Mouse (Mus musculus) midbrain, embryonic 14.5 days (tissue): ENCODE data around the gene Heatr4. TPM values are rescaled to one million over a fixed set of nuclear protein-coding genes. Genes with fewer than 3 reads are reported as not detected.
"Not testable (repeated sequence)": the region's sequence is repeated elsewhere in the genome, so short reads cannot be mapped to it uniquely, and the experiment has no call there.

Experiments
- ATAC-seq: fragments of 200-750 bp; cut with Nextera tagmentation; 2 replicates; pipeline ENCODE4 v1.8.0; 2017; ENCODE audit warnings: moderate number of reproducible peaks, moderate library complexity; ENCODE audit not compliant: low FRiP score, low TSS enrichment
- DNase-seq: peaks from one replicate; pipeline ENCODE4 v3.0.0-alpha.2; 2015
- H3K27ac ChIP-seq: fragments of 300-500 bp; sonication (generic); replicated peaks from 2 replicates; pipeline ENCODE4 v1.5.1; 2014; ENCODE audit warnings: mild to moderate bottlenecking, low read depth, low read length, moderate library complexity
- H3K27me3 ChIP-seq: fragments of 300-500 bp; sonication (generic); 2 replicates; pipeline ENCODE4 v1.6.1; 2014; ENCODE audit warnings: low read length, control low read depth, mixed read lengths; ENCODE audit not compliant: control insufficient read depth, insufficient read depth
- H3K36me3 ChIP-seq: fragments of 300-500 bp; sonication (generic); 2 replicates; pipeline ENCODE4 v1.6.1; 2014; ENCODE audit warnings: low read length, control low read depth; ENCODE audit not compliant: control insufficient read depth, insufficient read depth
- H3K4me1 ChIP-seq: fragments of 300-500 bp; sonication (generic); 2 replicates; pipeline ENCODE4 v1.6.1; 2014; ENCODE audit warnings: mild to moderate bottlenecking, antibody characterized with exemption, low read length, control low read depth; ENCODE audit not compliant: control insufficient read depth, insufficient read depth
- H3K4me2 ChIP-seq: fragments of 300-500 bp; sonication (generic); 2 replicates; pipeline ENCODE4 v1.6.1; 2014; ENCODE audit warnings: mild to moderate bottlenecking, low read length, moderate library complexity
- H3K4me3 ChIP-seq: fragments of 300-500 bp; sonication (generic); replicated peaks from 2 replicates; pipeline ENCODE4 v1.5.1; 2014; ENCODE audit warnings: low read depth, low read length
- H3K9ac ChIP-seq: fragments of 300-500 bp; sonication (generic); replicated peaks from 2 replicates; pipeline ENCODE4 v1.6.1; 2014; ENCODE audit warnings: mild to moderate bottlenecking, low read length, moderate library complexity
- H3K9me3 ChIP-seq: fragments of 300-500 bp; sonication (generic); 2 replicates; pipeline ENCODE4 v1.6.1; 2016; ENCODE audit warnings: low read length, control low read depth, mixed read lengths; ENCODE audit not compliant: control insufficient read depth
- WGBS: fragments of 180-500 bp; shearing (Covaris S2); extraction: QIAGEN DNeasy Blood & Tissue Kit; methylation state at CpG from one replicate; pipeline ENCODE4 v1.1.7; 2014; 5-methylcytosine and 5-hydroxymethylcytosine counted together
- polyA plus RNA-seq: library from polyadenylated mRNA; unstranded; fragments of >200 nt; fragmentation: Nextera tagmentation; extraction: Ambion mirVana; gene quantifications from 2 replicates; pipeline ENCODE4 v1.2.1, GENCODE M21; 2014

Gene Heatr4
- polyA plus RNA-seq, 1 experiment from 2014 or later, result not detected

DNA sequence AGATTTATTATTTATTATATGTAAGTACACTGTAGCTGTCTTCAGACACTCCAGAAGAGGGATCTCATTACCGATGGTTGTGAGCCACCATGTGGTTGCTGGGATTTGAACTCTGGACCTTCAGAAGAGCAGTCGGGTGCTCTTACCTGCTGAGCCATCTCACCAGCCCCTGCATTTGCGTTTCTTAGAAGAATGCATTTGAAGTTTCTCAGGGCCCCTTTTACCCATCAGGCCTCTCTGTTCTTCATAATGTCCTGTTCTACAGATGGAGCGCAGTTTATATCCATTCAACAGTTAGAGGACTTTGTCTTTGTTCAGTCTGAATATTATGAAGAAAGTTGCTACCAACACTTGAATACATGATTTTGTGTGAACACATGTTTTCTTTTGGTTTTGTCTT is 37.6 kb upstream of the Heatr4 start:
- H3K4me1 ChIP-seq, ATAC-seq, H3K9me3 ChIP-seq, H3K27me3 ChIP-seq, H3K27ac ChIP-seq, DNase-seq, H3K9ac ChIP-seq, H3K4me3 ChIP-seq, H3K36me3 ChIP-seq, H3K4me2 ChIP-seq: not testable (repeated sequence)
- WGBS, result 95% methylated on average over 4 of the region's 4 CpGs

DNA sequence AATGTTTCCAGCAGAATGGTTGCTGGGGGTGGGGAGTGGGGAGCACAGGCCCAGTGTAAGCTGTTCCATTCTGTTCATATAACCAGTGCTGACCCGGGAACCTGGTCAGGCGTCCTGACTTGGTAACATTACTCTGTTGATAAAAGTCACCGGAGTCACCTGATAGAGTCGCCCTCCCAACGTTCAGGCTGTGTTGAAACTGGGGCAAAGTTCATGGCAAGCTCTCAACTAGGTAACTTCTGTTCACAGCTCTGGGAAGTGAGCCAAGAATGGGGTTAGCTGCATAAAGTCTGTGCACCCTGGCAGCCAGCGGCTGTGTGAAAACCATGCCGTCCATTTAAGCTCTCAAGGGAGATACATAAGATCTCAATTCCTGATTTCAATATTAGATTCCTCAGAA is 35.9 kb upstream of the Heatr4 start:
- H3K9ac ChIP-seq, ATAC-seq, H3K27me3 ChIP-seq, H3K4me3 ChIP-seq, H3K36me3 ChIP-seq, H3K4me1 ChIP-seq, H3K9me3 ChIP-seq, H3K4me2 ChIP-seq, H3K27ac ChIP-seq: not testable (repeated sequence)
- WGBS, result 59% methylated on average over 7 of the region's 7 CpGs
- DNase-seq, result peak; percentile 62

DNA sequence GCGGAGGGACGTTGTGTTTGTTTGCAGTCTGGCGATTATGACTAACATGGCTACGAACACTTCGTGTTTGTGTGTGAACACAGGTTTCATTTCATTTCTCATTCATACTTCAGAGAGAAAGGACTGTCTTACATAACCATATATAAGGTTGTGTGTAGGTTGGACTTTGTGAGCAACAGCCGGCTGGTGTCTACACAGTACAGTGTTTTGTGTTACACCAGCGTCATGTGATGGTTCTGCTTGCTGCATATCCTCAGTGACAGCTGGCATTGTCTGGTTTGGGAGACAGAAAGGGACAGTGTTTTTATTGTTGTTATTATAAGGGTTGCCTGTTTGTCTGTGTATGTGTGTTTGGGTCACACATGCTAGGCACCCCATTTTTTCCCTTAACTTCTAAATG is 29.0 kb upstream of the Heatr4 start:
- Histone ChIP-seq H3K27me3 (no peaks in the 10 kb centered on the region), H3K4me1 (peaks cover 17% of the 10 kb centered on the region), H3K9me3 (no peaks in the 10 kb centered on the region), H3K4me2 (no peak overlapping the region), H3K27ac (no peak overlapping the region), H3K4me3 (no peak overlapping the region), H3K36me3 (peaks cover 4% of the 10 kb centered on the region; the same call in 1 of the 2 replicates), H3K9ac (no peak overlapping the region)
- DNase-seq, result no peak
- WGBS, result 93% methylated on average over 7 of the region's 7 CpGs
- no peak for ATAC-seq

DNA sequence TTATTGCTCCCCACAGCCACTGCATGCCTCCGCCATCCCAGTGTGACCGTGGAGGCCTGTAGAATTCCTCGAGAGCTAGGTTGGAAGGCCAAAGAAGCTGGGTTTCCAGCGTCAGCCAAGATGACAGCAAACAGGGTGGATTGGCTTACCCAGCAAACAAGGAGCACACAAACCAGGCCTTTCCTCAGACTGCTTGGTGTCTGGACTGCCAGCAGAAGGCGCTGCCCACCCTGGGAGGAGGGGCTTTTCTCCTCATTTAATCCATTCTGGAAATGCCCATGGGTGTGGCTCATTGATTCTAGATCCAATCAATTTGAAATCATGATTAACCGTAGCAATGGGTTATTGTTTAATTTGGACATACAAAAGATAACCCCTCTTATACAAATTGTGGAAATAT is 28.5 kb upstream of the Heatr4 start:
- Histone ChIP-seq H3K4me1 (peaks cover 17% of the 10 kb centered on the region), H3K4me2 (peak overlapping the region; percentile 56; the same call in 1 of the 2 replicates), H3K27ac (peak overlapping the region; percentile 46; the same call in 1 of the 2 replicates), H3K9ac (no peak overlapping the region), H3K4me3 (no peak overlapping the region), H3K27me3 (no peaks in the 10 kb centered on the region), H3K9me3 (no peaks in the 10 kb centered on the region), H3K36me3 (peaks cover 4% of the 10 kb centered on the region; the same call in 1 of the 2 replicates)
- WGBS, result 54% methylated on average over 6 of the region's 6 CpGs
- ATAC-seq (no peak), DNase-seq (peak; percentile 39)

DNA sequence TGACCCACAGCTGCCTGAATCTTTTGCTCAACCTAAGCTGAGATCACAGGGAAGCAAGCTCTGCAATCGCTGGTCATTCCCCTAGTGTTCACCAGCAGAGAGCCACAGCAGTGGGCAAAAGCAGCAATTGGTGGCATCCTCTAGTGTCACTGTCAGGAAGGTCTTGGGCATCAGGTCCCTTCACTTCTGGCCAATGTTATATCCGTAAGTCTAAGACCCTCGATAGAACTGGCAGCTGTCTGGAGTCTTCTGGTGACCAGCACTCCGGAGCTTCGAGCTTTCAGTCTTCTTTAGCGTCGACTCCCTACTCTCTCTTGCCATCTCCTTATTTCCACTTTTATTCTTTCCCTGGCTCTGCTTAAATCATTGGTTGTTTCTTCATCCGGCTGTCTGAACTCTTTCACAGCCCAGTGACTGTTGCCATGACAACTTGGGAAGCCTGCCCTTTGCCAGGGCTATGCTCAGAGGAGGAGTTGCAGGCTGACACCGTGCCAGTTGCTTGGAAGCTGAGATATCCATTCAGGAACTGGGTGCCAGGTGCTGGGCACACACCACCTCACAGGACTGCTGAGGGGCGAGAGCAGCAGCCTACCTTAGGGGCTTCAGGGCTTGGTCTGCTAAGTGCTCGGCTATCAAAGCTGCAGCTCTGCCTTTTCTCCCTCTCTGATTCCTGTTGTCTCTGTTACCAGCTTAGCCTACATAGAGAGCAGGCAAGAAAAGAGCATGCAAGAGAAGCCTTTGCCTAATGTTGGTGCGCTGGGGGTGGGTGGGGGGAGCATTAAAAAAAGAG is 26.8 kb upstream of the Heatr4 start:
- DNase-seq, result peak; percentile 91
- H3K9me3 ChIP-seq, result no peaks in the 10 kb centered on the region
- peak overlapping the region; percentile 62 for H3K27ac ChIP-seq
- H3K9ac ChIP-seq, result peak overlapping the region; percentile 34; the same call in 1 of the 2 replicates
- peak; percentile 67; the same call in 1 of the 2 replicates for ATAC-seq
- WGBS, result 12% methylated on average over 12 of the region's 12 CpGs
- H3K4me1 ChIP-seq, result peaks cover 17% of the 10 kb centered on the region
- peaks cover 4% of the 10 kb centered on the region; the same call in 1 of the 2 replicates for H3K36me3 ChIP-seq
- 0 out of 2 replicates have a peak overlapping the region, but pooled peaks have one; percentile 8 for H3K4me3 ChIP-seq
- H3K4me2 ChIP-seq, result peak overlapping the region; percentile 56
- H3K27me3 ChIP-seq, result no peaks in the 10 kb centered on the region

DNA sequence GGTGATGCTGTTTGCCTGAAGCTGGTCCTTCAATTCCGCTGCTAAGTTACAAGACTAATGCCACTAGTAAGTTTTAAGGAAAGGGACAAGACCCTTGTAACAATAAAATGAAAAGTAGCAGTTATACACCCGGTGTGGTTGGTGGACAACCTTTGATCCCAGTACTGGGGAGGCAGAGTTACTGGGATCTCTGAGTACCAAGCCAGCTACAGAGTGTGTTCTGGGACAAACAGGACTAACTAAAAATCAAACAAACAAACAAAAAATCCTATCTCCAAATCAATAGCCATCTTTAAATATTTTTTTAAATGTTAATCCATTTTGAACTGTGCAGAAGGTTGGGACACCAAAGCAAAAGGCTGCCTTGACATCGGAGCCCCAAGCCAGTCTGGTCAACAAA is 25.5 kb upstream of the Heatr4 start:
- no peak for ATAC-seq
- Histone ChIP-seq H3K27me3 (no peaks in the 10 kb centered on the region), H3K4me2 (peak overlapping the region; percentile 56), H3K4me3 (peak overlapping the region; percentile 43), H3K4me1 (peaks cover 17% of the 10 kb centered on the region), H3K9me3 (no peaks in the 10 kb centered on the region), H3K9ac (no peak overlapping the region), H3K27ac (peak overlapping the region; percentile 53; the same call in 1 of the 2 replicates), H3K36me3 (no peaks in the 10 kb centered on the region; the same call in 1 of the 2 replicates)
- DNase-seq, result no peak
- 66% methylated on average over 3 of the region's 3 CpGs for WGBS

DNA sequence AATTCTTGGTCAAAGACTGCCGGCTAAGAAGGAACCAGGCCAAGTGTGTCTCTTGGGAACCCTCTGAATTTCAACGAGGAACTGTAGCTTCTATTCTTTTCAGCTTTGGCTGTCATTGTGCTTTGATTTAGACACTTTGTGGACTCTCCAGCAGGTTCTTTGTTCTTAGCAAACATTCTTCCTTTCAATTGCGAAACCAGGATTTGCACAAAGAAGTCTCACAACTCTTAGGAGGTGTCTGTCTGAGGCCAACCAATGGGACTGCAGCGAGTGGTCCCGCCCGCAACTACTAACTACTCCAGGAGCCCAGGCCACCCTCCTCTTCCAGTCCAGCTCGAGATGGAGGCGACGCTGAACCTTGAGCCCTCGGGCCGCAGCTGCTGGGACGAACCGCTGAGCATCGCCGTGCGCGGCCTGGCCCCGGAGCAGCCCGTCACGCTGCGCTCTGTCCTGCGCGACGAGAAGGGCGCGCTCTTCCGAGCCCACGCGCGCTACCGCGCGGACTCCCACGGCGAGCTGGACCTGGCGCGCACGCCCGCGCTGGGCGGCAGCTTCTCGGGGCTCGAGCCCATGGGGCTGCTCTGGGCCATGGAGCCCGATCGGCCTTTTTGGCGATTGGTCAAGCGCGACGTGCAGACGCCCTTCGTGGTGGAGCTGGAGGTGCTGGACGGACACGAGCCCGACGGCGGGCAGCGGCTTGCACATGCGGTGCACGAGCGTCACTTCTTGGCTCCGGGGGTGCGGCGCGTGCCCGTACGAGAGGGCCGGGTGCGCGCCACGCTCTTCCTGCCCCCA is 24.7 kb upstream of the Heatr4 start, which contains the start of gene Acot1:
TSS of gene Acot1 (plus strand) at position 320 of the 795 bp plus-strand sequence.
- not testable (repeated sequence) for H3K27me3 ChIP-seq, H3K36me3 ChIP-seq, H3K9me3 ChIP-seq
- peak within 1 kb of the TSS; percentile 56 for H3K4me2 ChIP-seq
- peak; percentile 90 for ATAC-seq
- peak within 1 kb of the TSS; percentile 67 for H3K27ac ChIP-seq
- WGBS, result under 1% methylated on average over 53 of the region's 70 CpGs
- peak within 1 kb of the TSS; percentile 43 for H3K4me3 ChIP-seq
- peak within 1 kb of the TSS; percentile 46; the same call in 1 of the 2 replicates for H3K9ac ChIP-seq
- DNase-seq, result peak; percentile 82
- H3K4me1 ChIP-seq, result peaks cover 17% of the 10 kb centered on the region

DNA sequence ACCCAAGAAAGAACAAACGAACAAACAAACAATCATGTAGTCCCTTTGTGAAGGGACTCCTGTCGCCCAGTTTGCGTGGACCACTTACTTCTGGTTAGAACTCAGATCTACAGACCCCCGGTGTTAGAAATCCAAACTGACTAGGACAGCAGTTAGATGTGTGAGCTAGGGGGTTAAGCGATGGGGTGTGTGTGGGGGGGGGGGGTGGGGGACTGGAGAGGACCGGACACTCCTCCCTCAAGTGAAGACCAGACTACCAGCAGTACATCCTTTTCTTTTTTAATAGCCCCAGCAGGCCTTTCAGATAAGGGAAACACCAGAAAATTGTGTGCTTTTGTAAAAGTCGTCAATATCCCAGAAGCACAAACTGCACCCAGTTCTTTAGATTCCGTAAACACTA is 24.1 kb upstream of the Heatr4 start:
- no peak for ATAC-seq
- H3K4me2 ChIP-seq, result peak overlapping the region; percentile 56
- H3K9ac ChIP-seq, result 0 out of 2 replicates have a peak overlapping the region, but pooled peaks have one; percentile 46
- no peak for DNase-seq
- no peaks in the 10 kb centered on the region for H3K9me3 ChIP-seq
- peak overlapping the region; percentile 43 for H3K4me3 ChIP-seq
- peak overlapping the region; percentile 67 for H3K27ac ChIP-seq
- 41% methylated on average over 8 of the region's 8 CpGs for WGBS
- no peaks in the 10 kb centered on the region for H3K27me3 ChIP-seq
- H3K36me3 ChIP-seq, result no peaks in the 10 kb centered on the region
- peaks cover 17% of the 10 kb centered on the region for H3K4me1 ChIP-seq
